Mouse (Mus musculus) thymus, postnatal 36 days (tissue): Measurements from ENCODE around the gene Dbnl.
"Not testable (repeated sequence)": the region's sequence is repeated elsewhere in the genome, so short reads cannot be mapped to it uniquely, and the experiment has no call there.

ENCODE experiments used
- DNase-seq, 2 experiments: peaks; one replicate each; pipeline ENCODE4 v3.0.0; 2022; ENCODE audit warnings: mixed read lengths in 2 of 2

Dbnl gene

GRCm38 (mm10) chr11:5796939-5797338, 8.7 kb downstream of the Dbnl start:
- no peak for DNase-seq

- no peak for DNase-seq
These were observed 9.1 kb downstream of the Dbnl start for GRCm38 (mm10) chr11:5797371-5797770.

GRCm38 (mm10) chr11:5797928-5798327, 9.6 kb downstream of the Dbnl start:
- DNase-seq = no peak

DNA sequence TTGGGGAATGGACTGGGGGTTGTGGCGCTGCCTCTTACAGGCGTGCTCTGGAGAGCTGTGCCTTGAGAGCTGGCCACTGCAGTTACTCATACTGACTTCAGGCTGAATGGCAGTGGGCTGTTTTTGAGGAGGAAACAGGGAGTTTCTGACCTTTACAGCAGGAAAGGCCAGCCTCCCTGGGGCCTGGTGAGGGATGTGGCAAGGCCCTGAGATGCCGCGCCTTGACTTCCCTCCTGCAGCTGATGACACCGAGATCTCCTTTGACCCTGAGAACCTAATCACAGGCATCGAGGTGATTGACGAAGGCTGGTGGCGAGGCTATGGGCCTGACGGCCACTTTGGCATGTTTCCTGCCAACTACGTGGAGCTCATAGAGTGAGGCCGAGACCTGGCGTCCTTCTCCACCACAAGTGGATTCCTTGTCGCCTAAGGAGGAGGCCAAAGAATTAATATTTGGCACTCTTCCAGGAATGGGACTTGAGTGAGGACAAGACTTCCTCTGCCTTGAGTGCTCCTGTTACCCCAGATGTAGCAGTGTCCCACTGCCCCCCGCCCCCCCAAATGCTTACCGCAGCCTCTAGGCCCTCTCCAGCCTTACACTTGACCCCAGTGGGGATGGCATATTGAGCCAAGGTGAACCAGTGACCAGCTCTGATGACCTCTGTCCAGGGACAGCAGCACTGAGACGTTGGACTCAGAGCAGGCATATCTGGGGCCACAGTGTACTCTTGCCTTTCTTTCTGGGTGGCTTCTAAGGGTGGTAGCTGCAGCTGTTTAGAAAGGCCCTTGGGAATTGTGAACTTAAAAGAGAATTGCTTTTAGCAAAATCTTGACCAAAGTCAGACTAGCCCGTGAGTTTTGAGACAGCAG, 11.6 kb downstream of the Dbnl start:
- DNase-seq = no peak

- DNase-seq = no peak
These were observed 13.2 kb downstream of the Dbnl start for GRCm38 (mm10) chr11:5801511-5801910.

- DNase-seq = no peak
These were observed 13.7 kb downstream of the Dbnl start for GRCm38 (mm10) chr11:5802005-5802404.

GRCm38 (mm10) chr11:5802457-5803217, 14.3 kb downstream of the Dbnl start:
- DNase-seq = no peak

- no peak for DNase-seq
These were observed 15.3 kb downstream of the Dbnl start, which contains the start of gene Pgam2 for GRCm38 (mm10) chr11:5803551-5803981. Pgam2 (minus strand) TSS chr11:5803733.

DNA sequence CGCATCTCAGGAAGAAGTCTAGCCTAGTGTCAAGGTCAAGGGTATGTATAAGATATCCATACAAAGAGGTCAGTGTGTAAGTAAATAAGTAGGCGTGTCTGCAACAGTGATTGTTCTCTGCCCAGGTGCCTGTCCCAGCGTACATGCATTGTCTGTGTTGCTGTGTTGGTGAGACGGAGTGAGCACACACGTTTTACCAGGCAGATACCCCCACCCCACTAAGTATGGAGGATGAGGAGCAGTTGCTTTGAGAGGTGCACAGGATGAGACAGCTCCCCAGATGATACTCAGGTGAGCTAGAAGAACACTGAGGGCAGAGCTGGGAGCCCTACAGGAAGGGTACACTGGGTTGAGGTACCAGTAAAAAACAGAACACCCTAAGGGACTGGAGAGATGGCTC, 15.9 kb downstream of the Dbnl start:
- no peak for DNase-seq

- no peak for DNase-seq
These were observed 17.4 kb downstream of the Dbnl start for GRCm38 (mm10) chr11:5805711-5806110.

DNA sequence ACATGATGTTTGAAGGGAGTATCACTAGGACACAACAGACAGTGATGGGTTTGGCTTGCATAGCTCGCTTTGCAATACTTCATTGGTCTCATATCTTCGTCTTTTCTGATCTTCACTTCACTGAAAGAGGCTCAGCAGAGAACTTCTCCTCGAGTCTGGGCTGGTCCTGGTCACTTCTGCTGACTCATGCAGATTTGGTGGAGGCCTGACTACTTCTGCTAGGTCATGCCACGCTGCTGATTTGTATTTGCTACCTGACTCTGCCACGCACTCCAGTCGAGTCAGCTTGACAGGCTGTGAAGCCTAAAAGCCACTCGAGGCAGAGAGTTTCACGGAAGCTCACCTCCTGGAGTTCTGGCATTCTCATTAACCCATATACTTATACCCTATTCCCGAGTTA, 19.7 kb downstream of the Dbnl start:
- DNase-seq = no peak

- not testable (repeated sequence) for DNase-seq
These were observed 21.2 kb downstream of the Dbnl start for GRCm38 (mm10) chr11:5809487-5809886.

DNA sequence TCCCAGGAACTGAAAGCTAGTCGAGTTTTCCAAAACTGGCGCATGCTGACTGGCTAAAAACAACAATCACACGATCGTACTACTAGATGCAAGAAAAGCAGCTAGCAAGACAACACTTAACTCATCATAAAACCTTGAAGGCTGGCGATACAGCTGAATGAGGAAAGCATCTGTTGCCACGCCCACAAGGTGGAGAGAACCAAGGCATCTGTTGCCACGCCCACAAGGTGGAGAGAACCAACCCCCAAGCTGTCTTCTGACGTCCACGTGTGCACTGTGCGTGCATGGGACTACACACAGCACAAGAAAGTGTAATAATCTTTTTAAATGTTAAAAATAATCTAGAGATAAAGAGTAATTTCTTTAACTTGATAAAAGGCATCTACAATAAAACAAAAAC, 25.1 kb downstream of the Dbnl start:
- DNase-seq = no peak

- no peak for DNase-seq
These were observed 30.9 kb downstream of the Dbnl start for GRCm38 (mm10) chr11:5819223-5819622.

- no peak for DNase-seq
These were observed 37.1 kb downstream of the Dbnl start for GRCm38 (mm10) chr11:5825432-5825831.

DNA sequence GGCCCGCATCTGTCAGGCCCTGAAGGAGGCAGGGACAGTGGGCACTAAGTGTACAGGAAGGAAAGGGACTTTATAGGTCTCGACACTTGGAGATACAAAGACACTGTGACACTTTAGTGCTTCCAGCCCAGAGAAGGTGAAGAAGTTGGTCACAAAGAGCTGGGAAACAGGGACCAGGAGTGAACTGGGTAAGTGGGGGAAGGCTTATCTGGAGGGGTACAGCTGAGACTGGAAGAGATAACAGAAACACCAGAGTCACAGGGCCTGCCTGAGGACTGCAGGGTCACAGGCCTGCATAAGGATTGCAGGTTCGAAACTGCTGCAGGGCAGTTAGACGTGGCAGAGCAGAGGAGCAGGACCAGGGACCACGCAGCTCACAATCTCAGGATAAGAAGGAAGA, 39.6 kb downstream of the Dbnl start:
- DNase-seq = no peak

DNA sequence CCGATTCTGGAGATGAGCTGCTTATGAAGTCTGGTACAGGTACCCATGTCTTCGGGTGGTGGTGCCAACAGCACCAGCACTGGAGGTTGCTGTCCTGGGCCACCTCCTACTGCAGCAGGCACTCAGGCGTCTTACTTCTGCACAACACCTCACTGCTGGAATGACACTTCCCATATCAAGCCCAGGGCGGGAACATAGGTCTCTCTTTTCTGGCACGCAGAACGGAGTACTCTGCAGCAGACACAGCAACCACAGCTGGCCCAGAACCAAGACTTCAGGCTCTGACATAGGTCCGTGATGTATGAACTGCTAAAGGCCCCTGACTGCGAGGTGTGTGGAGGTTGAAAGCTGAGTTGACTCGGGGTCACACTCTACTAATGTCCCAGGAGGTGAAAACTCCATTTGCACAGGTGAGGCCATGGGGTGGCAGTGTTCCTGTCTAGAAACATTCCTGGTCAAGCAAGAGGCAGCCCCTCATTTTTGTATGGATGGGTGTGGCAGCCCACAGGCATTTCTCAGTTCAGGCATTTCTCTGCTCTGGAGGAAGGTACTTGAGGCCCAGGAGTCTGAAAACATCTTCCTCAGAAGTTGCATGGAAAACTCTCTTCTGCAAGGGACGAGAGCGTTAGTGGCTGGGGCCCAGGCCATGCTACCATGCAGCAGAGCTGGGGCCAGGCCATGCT, 40.4 kb downstream of the Dbnl start:
- DNase-seq = no peak

DNA sequence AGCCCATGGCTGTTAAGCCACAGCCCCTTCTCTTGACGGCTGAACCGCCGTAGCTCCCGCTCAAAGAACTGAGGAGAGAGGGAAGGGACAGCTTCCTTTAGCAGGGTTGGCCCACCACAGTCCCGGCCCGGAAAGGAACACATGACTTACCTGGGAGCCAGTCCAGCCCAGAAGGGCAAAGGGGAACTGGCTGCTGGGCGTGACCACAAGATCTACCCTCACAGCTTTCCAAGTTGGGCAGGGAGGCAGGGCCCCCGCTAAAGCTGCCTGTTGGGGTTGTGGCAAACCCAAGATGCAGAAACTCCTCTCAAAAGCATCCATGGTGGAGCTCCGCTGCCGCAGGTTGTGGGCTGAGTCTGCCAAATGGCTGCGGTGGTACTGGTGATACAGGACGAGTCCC, 41.0 kb downstream of the Dbnl start:
- no peak for DNase-seq

DNA sequence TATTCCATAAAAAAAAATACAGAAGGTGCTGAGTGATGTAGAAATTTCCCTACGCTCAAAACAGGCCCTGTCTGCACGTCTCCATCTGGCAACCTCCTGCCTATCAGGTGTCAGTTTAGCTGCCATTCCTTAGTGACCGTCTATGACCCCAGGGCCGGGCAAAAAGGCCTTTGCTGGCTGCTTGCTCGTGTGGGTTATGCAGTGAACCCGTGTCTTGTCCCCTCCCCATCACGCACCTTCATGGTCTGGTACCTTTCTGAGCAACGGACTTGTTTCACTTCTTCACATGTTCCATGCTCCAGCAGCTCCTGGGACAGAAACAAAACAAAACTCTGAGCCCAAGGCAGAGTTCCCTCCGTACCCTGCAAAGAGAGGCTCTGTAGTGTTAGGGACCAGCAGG, 46.2 kb downstream of the Dbnl start:
- DNase-seq = no peak

DNA sequence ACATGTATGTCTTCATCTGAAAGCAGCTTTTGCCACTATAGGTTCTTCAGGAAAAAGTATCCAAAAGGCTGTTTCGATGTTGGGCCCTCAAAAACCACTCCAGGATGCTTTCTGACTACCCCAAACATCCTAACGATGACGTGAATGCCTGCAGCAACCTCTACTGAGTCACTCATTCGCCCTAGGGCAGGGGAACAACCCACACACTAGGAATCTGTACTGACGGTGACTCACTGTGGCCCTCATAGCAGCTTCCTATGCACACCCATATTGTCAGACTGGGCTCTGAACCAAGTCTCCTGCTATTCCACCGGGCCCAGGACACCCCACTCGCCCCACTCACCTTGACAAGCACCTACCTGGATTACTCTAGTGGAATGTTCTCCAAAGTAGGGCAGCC, 46.8 kb downstream of the Dbnl start:
- no peak for DNase-seq

DNA sequence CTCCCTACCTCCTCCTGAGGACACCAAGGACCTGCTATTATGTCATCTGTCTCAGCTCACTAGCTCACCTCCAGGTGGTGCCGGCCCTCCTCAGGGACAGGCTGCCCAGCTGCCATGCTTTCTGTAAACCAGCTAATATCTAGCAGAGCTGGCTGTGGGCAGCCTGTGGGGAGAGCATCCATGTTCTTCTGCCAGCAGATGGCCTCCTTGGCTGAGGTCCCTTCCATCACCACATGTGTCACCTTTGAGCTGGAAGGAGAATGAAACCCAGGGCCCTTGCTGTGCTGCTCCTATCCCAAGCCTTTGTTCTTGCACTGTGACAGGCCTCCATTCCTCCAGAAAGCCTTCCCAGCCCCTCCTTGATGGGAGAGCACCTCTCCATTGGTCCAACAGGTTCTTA, 47.8 kb downstream of the Dbnl start:
- peak; percentile 22 to 40 for DNase-seq

DNA sequence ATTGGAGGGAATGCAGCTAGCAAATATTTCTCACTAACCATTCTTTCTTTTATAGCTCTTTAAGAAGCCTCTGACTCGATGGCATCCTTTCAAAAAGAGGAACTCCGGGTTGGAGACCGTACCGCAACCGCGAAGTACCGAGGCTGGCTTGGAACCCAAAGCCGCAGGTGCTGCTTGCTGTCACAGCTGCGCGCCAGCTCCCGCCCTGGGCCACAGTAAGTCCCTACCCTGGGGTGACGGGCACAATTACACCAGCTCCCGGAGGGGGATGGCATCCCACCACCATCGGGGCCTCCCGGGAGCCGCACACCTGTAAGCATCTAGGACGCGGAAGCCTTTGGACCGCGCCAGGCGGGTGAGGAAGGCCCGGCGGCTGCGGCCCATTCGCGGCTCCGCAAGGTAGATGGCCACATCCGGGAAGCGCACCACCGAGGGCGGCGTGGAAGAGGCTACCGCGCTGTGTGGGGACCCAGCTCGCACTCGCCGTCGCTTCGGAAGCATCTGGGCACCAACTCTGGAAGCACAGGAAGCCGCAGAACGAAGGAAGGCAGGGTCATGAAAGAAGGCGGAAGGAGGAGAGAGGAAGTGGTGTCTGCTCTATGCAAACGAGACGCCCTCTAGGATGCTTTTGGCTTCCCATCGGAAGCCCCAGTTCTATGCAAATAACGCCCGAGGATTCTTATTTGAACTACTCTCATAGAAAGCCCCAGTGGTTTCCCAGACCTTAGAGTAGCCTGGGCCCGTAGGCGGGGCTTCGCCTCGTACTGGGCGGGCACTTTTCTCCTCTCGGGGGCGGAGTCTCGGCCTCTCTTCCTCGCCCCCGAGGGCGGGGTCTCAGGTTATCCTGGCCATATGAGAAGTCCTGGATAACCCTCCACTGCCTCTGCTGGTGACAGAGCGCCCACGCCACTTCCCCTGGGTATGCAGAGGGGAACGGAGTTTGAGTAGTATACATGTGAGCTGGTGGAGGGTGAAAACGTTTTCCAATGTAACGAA, 49.3 kb downstream of the Dbnl start, which contains the start of gene Polm:
Gene Polm, minus strand, starts transcription at position 766 of the 996 bp plus-strand sequence.
- peak; percentile 83 to 87 for DNase-seq
